Mouse (Mus musculus) myocyte (in vitro differentiated cells): ENCODE measurements around the gene Gpr183. TPM values are rescaled to one million over a fixed set of nuclear protein-coding genes. Genes with fewer than 3 reads are reported as not detected.

ENCODE experiments used
- H3K27me3 ChIP-seq: one replicate; pipeline ENCODE4 v1.6.1; 2011; ENCODE audit not compliant: control insufficient read depth, insufficient read depth, insufficient read length
- H3K36me3 ChIP-seq: one replicate; pipeline ENCODE4 v1.6.1; 2011; ENCODE audit not compliant: control insufficient read depth, insufficient read depth
- H3K4me2 ChIP-seq: one replicate; pipeline ENCODE4 v1.6.1; 2011; ENCODE audit warnings: low read depth, control low read depth
- H3K4me3 ChIP-seq: one replicate; pipeline ENCODE4 v1.5.1; 2011; ENCODE audit warnings: mild to moderate bottlenecking, control low read depth, moderate library complexity
- H3K79me2 ChIP-seq: one replicate; pipeline ENCODE4 v1.6.1; 2011; ENCODE audit not compliant: control insufficient read depth, insufficient read depth
- H3ac ChIP-seq: one replicate; pipeline ENCODE4 v1.6.1; 2011; ENCODE audit not compliant: control insufficient read depth, insufficient read length
- CEBPB ChIP-seq: IDR thresholded peaks from 2 replicates; pipeline ENCODE4 v1.6.1; 2011; ENCODE audit warnings: mild to moderate bottlenecking, moderate library complexity; ENCODE audit not compliant: poor library complexity, insufficient read depth, severe bottlenecking
- E2F4 ChIP-seq: IDR thresholded peaks from one replicate; pipeline ENCODE4 v1.6.1; 2011; ENCODE audit warnings: mild to moderate bottlenecking, control low read depth, moderate library complexity; ENCODE audit not compliant: insufficient read depth
- MAX ChIP-seq: IDR thresholded peaks from one replicate; pipeline ENCODE4 v1.6.1; 2011; ENCODE audit warnings: low read depth, mild to moderate bottlenecking, control low read depth
- MYOD1 ChIP-seq, 3 experiments: IDR thresholded peaks; one replicate each; pipeline ENCODE4 v1.6.1; 2011; ENCODE audit warnings: control low read depth in 2 of 3, low read depth in 2 of 3, mild to moderate bottlenecking in 2 of 3, moderate library complexity in 1 of 3; ENCODE audit not compliant: insufficient read length in 2 of 3, control insufficient read depth in 1 of 3
- MYOG ChIP-seq, 3 experiments: IDR thresholded peaks; one replicate each; pipeline ENCODE4 v1.6.1; 2011; ENCODE audit warnings: control low read depth in 2 of 3, low read depth in 2 of 3, mild to moderate bottlenecking in 2 of 3; ENCODE audit not compliant: insufficient read length in 2 of 3, control insufficient read depth in 1 of 3, insufficient read depth in 1 of 3
- POLR2A ChIP-seq: IDR thresholded peaks from one replicate; pipeline ENCODE4 v1.6.1; 2011; ENCODE audit warnings: low read depth, mild to moderate bottlenecking, control low read depth, moderate library complexity; ENCODE audit not compliant: insufficient read length
- POLR2AphosphoS2 ChIP-seq: IDR thresholded peaks from one replicate; pipeline ENCODE4 v1.6.1; 2011; ENCODE audit warnings: low read depth, control low read depth; ENCODE audit not compliant: insufficient read length
- REST ChIP-seq: IDR thresholded peaks from one replicate; pipeline ENCODE4 v1.6.1; 2011; ENCODE audit warnings: mild to moderate bottlenecking, control low read depth, moderate library complexity; ENCODE audit not compliant: insufficient read depth, insufficient read length
- SRF ChIP-seq: IDR thresholded peaks from one replicate; pipeline ENCODE4 v1.6.1; 2011; ENCODE audit warnings: low read depth; ENCODE audit not compliant: control insufficient read depth, insufficient read length
- TCF12 ChIP-seq: IDR thresholded peaks from one replicate; pipeline ENCODE4 v1.6.1; 2011; ENCODE audit warnings: mild to moderate bottlenecking, control low read depth; ENCODE audit not compliant: poor library complexity, insufficient read depth, severe bottlenecking
- TCF3 ChIP-seq: IDR thresholded peaks from one replicate; pipeline ENCODE4 v1.6.1; 2011; ENCODE audit warnings: low read depth, control low read depth; ENCODE audit not compliant: insufficient read length
- USF1 ChIP-seq: IDR thresholded peaks from one replicate; pipeline ENCODE4 v1.6.1; 2011; ENCODE audit warnings: low read depth, mild to moderate bottlenecking, control low read depth, moderate library complexity
- polyA plus RNA-seq: library from polyadenylated mRNA; unstranded; fragments of >200 nt; fragmentation: generic; extraction: Trizol; gene quantifications from one replicate; pipeline ENCODE4 v1.2.1, GENCODE M21; 2012; ENCODE audit warnings: missing spikeins

Gene Gpr183
- polyA plus RNA-seq, 1 experiment, result 0.02 TPM

- TF ChIP-seq MYOD1 (IDR thresholded peaks at IDR 0.05; ENCODE audit: control insufficient read depth in 1 of 3, insufficient read length in 2 of 3, low read depth in 2 of 3), result no peak
- no peak for TF ChIP-seq SRF
- TF ChIP-seq POLR2A, result no peak
- no peak for TF ChIP-seq TCF3
- TF ChIP-seq USF1, result no peak
- TF ChIP-seq E2F4, result no peak
- TF ChIP-seq TCF12, result no peak
- no peak for TF ChIP-seq MYOG (IDR thresholded peaks at IDR 0.05; ENCODE audit: control insufficient read depth in 1 of 3, insufficient read depth in 1 of 3, insufficient read length in 2 of 3, low read depth in 2 of 3)
- no peak for TF ChIP-seq REST
- no peak for TF ChIP-seq POLR2AphosphoS2
- no peak for TF ChIP-seq MAX
- TF ChIP-seq CEBPB, result no peak
- Histone ChIP-seq H3K4me2 (no peak overlapping the region), H3K27me3 (no peaks in the 10 kb centered on the region), H3K36me3 (peaks cover 13% of the 10 kb centered on the region), H3K4me3 (no peak overlapping the region), H3ac (no peak overlapping the region), H3K79me2 (no peaks in the 10 kb centered on the region)
Measured at GRCm38 (mm10) chr14:121906992-121907681, 57.9 kb downstream of the Gpr183 start.

DNA sequence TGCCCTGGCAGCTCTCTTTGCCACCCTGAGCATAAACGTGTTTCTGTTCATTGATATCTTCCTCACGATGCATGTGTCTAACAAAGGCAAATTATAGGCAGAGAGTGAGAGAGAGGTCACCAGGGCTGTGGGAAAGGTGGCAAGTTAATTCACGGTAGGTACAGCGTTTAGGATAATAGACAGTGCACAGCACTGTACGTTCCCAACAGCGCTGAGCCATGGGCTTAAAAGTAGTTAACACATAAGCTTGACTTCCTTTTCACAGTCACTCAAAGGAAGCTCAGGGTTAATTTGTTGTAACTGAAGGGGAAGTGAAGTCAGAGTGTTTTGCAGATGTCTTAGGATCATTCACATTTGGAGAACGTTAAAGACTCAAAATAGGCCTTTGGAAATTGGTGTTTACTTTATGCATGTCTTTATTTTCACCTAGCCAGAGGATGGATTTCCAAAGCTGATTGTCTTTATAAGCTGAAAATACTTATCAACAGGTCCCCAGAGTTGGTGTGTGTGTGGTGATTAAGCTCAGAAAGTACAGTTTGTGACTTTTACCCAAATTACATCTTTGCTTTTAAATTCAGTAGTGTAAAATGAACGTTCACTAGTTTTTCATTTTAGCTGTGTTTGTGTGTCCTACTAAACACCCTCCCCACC, 58.5 kb downstream of the Gpr183 start:
- no peak overlapping the region for H3ac ChIP-seq
- no peak for TF ChIP-seq POLR2A
- no peak for TF ChIP-seq POLR2AphosphoS2
- no peak for TF ChIP-seq MAX
- TF ChIP-seq MYOD1 (IDR thresholded peaks at IDR 0.05; ENCODE audit: control insufficient read depth in 1 of 3, insufficient read length in 2 of 3, low read depth in 2 of 3), result no peak
- no peak for TF ChIP-seq TCF3
- no peak for TF ChIP-seq SRF
- TF ChIP-seq CEBPB, result no peak
- no peak for TF ChIP-seq REST
- TF ChIP-seq E2F4, result no peak
- TF ChIP-seq TCF12, result no peak
- no peak for TF ChIP-seq MYOG (IDR thresholded peaks at IDR 0.05; ENCODE audit: control insufficient read depth in 1 of 3, insufficient read depth in 1 of 3, insufficient read length in 2 of 3, low read depth in 2 of 3)
- no peak for TF ChIP-seq USF1
- no peak overlapping the region for H3K4me2 ChIP-seq
- H3K79me2 ChIP-seq, result no peaks in the 10 kb centered on the region
- no peaks in the 10 kb centered on the region for H3K27me3 ChIP-seq
- no peak overlapping the region for H3K4me3 ChIP-seq
- peaks cover 13% of the 10 kb centered on the region for H3K36me3 ChIP-seq

- peaks cover 13% of the 10 kb centered on the region for H3K36me3 ChIP-seq
- no peak overlapping the region for H3K4me3 ChIP-seq
- no peak overlapping the region for H3K4me2 ChIP-seq
- no peaks in the 10 kb centered on the region for H3K27me3 ChIP-seq
- TF ChIP-seq MYOD1 (IDR thresholded peaks at IDR 0.05; ENCODE audit: control insufficient read depth in 1 of 3, insufficient read length in 2 of 3, low read depth in 2 of 3), result peak; percentile 39 to 79 (median 39)
- TF ChIP-seq CEBPB, result no peak
- TF ChIP-seq E2F4, result no peak
- peak in 2 of 3 experiments; percentile 62 to 83 for TF ChIP-seq MYOG (IDR thresholded peaks at IDR 0.05; ENCODE audit: control insufficient read depth in 1 of 3, insufficient read depth in 1 of 3, insufficient read length in 2 of 3, low read depth in 2 of 3)
- peak; percentile 5 for TF ChIP-seq TCF3
- no peak for TF ChIP-seq POLR2AphosphoS2
- no peak overlapping the region for H3ac ChIP-seq
- no peaks in the 10 kb centered on the region for H3K79me2 ChIP-seq
Measured at GRCm38 (mm10) chr14:121904754-121905153, 60.2 kb downstream of the Gpr183 start.

DNA sequence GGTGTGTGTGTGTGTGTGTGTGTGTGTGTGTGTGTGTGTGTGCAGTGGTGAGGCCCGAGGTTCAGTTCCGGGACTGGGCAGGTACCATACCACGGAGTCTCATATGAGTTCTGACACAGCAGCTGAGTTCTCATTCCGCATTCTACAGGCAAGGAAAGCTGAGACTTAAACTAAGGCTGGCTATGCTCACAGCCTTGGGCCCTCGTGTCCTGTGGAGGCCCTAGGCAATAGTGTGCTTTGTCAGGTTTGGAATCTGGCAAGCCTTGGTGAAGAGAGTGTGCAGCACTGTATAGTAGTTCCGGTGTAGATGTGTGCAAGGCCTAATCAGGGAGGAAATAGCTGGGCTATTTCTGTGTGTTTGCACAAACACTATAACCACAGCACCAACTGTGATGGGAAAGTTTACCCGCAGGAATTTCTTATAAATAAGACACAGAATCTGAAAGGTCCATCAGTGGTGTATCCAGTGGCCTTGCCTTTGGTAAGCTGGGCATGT, 61.6 kb downstream of the Gpr183 start:
- Histone ChIP-seq H3K36me3 (peaks cover 12% of the 10 kb centered on the region), H3K4me2 (no peak overlapping the region), H3K27me3 (no peaks in the 10 kb centered on the region), H3K4me3 (no peak overlapping the region), H3ac (no peak overlapping the region), H3K79me2 (peaks cover 5% of the 10 kb centered on the region)
- TF ChIP-seq MYOD1 (IDR thresholded peaks at IDR 0.05; ENCODE audit: control insufficient read depth in 1 of 3, insufficient read length in 2 of 3, low read depth in 2 of 3) (no peak), E2F4 (no peak), CEBPB (no peak), USF1 (no peak), TCF12 (no peak), SRF (no peak), TCF3 (no peak), REST (no peak), MAX (no peak), MYOG (IDR thresholded peaks at IDR 0.05; ENCODE audit: control insufficient read depth in 1 of 3, insufficient read depth in 1 of 3, insufficient read length in 2 of 3, low read depth in 2 of 3) (no peak), POLR2A (no peak), POLR2AphosphoS2 (no peak)

Other genes with a start within 250 kb of the Gpr183 start
- gene Dock9, start 167.4 kb downstream of the Gpr183 start, polyA plus RNA-seq, result 2.8 TPM
- 33.1 TPM for gene Ubac2, start 86.6 kb downstream of the Gpr183 start, polyA plus RNA-seq
- gene Gpr18, start 49.4 kb downstream of the Gpr183 start, polyA plus RNA-seq, result not detected
- not detected for gene Timm8a2, start 69.5 kb upstream of the Gpr183 start, polyA plus RNA-seq
- gene Tm9sf2, start 141.8 kb upstream of the Gpr183 start, polyA plus RNA-seq, result 64.1 TPM
- 30.9 TPM for gene Clybl, start 216.5 kb upstream of the Gpr183 start, polyA plus RNA-seq